Mouse (Mus musculus) ES-CJ7 (cell line): Measurements from ENCODE around the gene Zfp174.
"Not testable (repeated sequence)": the region's sequence is repeated elsewhere in the genome, so short reads cannot be mapped to it uniquely, and the experiment has no call there.

Experiments
- DNase-seq: peaks from one replicate; pipeline ENCODE4 v3.0.0; 2011; ENCODE audit warnings: low read depth, low spot score

Gene Zfp174

DNA sequence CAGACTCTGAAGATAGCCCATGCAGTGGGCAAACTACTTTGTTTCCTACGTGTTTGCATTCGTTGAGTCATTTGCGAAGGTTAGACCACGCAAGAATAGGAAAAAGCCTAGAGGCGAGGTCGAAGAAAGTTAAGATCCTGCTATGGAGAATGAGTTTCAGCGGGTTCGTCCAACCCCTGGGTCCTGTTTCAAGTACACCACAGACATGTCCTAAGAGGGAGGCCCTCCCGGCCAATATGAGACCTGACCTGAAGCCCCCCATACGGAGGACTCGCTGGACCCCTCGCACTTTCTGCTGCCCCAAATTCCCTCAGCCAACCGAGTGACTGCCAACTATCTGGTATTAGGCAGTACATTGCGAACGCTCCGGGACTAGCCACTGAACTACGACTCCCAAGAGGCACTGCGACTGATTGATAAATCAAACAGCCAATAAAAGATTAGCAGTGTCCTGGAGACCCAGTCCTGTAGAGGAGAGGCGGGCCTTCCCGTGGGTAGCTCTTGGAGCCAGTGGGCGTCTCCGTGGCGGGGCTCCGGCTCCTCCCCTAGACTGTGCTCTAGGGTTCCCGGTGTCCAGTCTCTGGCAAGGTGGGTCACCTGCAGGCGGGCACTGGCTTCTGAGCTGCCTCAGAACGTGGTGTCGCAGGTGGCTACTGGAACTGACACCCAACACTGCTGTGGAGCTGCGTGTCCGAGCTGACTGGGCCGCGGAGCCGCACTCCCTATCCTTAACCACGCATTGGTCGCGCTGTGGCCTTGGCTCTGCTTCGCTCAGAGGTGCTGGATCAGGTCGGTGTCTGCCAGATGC, at the start of gene Zfp174:
Zfp174 (plus strand) TSS at position 558 of the 808 bp plus-strand sequence.
- peak; percentile 95 for DNase-seq

- no peak for DNase-seq
Observed at GRCm38 (mm10) chr16:3808176-3808575, 38.9 kb upstream of the Zfp174 start.

GRCm38 (mm10) chr16:3814667-3815066, 32.4 kb upstream of the Zfp174 start:
- not testable (repeated sequence) for DNase-seq

DNA sequence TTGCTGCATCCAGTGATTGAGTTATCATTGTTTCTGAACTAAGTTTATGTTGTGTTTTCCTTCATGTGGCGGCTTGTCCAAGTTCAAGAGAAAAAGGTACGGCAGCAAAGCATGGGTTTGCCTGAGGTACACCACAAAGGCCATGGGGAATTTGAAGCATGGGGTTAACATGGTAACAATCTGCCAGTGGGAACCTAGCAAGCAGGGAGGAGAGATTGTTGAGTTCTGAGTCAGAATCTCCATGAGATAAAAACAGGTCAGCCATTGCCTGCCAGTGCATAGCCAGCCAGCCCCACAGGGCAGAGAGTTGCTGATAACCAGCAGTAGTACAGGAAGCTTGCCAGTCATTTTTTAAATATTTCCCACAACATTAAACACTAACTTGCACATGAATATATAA, 26.9 kb upstream of the Zfp174 start:
- no peak for DNase-seq

- no peak for DNase-seq
Observed at GRCm38 (mm10) chr16:3828021-3828420, 19.0 kb upstream of the Zfp174 start.

DNA sequence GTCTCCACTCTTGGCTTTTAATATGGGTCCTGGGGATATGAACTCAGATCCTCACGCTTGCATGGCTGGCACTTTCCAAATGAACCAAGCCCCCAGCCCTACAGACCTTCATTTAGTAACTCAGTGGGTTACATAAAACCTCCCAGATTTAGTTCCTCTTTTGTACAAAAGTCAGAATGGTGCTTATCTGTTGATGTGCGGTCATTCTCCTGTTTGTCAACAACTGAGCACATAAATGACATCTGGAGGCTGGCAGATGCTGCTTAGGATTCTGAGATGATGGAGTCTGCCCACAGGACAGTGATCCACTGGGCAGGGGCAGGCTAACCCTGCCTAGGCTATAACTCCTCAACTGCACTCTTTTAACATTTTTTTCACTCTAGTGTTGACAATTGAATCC, 17.3 kb upstream of the Zfp174 start:
- no peak for DNase-seq

- peak; percentile 49 for DNase-seq
Observed at GRCm38 (mm10) chr16:3830588-3831109, 16.4 kb upstream of the Zfp174 start, which contains the start of gene Olfr15. Olfr15 (plus strand) TSS chr16:3830878.

DNA sequence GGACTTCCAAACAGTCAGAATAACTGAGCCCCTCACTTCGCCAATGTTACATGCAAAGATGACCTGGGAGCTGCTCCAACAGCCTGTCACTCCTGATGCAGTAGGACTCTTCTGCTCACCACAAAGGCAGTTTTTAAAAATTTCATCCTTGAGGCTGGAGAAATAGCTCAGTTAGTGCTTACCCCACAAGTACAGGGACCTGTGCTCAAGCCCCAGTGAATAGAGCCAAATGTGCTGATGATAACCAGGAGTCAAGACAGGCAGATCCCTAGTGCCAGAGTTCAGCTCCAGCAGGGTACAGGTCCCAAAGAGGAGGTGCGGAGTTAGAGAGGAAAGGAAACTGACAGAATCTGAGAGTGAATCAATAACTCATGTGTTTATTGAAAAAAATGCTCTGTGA, 11.6 kb upstream of the Zfp174 start:
- DNase-seq: no peak

DNA sequence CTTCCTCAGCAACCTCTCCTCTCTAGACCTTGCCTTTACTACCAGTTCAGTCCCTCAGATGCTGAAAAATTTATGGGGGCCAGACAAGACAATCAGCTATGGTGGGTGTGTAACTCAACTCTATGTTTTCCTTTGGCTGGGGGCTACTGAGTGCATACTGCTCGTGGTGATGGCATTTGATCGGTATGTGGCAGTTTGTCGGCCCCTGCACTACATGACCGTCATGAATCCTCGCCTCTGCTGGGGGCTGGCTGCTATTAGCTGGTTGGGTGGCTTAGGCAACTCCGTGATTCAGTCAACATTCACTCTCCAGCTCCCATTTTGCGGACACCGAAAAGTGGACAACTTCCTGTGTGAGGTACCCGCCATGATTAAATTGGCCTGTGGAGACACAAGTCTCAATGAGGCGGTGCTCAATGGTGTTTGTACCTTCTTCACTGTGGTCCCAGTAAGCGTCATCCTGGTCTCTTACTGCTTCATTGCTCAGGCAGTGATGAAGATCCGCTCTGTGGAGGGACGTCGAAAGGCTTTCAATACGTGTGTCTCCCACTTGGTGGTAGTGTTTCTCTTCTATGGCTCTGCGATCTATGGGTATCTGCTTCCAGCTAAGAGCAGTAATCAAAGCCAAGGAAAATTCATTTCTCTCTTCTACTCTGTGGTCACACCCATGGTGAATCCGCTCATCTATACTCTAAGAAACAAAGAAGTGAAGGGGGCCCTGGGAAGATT, 7.7 kb upstream of the Zfp174 start:
- DNase-seq: peak; percentile 79

- DNase-seq: peak; percentile 38
Observed at GRCm38 (mm10) chr16:3842989-3843388, 4.1 kb upstream of the Zfp174 start.

- DNase-seq: no peak
Observed at GRCm38 (mm10) chr16:3843796-3844195, 3.3 kb upstream of the Zfp174 start.

DNA sequence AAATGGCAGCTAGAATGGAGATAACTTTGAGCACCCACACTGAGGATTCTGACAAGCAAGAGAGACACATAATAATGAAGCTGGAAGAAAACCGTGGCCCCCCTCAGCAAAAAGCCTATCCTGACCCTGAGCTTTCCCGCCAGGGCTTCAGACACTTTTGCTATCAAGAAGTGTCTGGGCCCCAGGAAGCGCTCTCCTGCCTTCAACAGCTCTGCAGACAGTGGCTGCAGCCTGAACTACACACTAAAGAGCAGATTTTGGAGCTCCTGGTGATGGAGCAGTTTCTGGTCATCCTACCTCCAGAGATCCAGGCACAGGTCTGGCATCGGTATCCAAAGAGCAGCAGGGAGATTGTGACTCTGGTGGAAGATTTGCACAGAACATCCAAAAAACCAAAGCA, 803 bp downstream of the Zfp174 start:
- peak; percentile 23 for DNase-seq

GRCm38 (mm10) chr16:3848416-3848815, 1.3 kb downstream of the Zfp174 start:
- no peak for DNase-seq

DNA sequence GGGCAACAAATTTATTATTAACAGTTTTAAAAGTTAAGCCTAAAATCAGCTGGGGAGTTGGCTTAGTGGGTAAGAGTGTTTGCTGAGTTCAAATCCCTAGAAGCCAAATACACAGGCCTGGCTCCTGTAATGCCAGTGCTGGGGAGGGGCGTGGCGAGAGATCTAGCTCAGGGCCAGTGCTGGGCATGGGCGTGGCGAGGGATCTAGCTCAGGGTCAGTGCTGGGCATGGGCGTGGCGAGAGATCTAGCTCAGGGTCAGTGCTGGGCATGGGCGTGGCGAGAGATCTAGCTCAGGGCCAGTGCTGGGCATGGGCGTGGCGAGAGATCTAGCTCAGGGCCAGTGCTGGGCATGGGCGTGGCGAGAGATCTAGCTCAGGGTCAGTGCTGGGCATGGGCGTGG, 4.2 kb downstream of the Zfp174 start:
- DNase-seq: not testable (repeated sequence)

GRCm38 (mm10) chr16:3852586-3852985, 5.5 kb downstream of the Zfp174 start:
- DNase-seq: no peak

- no peak for DNase-seq
Observed at GRCm38 (mm10) chr16:3854437-3855182, 7.5 kb downstream of the Zfp174 start.

DNA sequence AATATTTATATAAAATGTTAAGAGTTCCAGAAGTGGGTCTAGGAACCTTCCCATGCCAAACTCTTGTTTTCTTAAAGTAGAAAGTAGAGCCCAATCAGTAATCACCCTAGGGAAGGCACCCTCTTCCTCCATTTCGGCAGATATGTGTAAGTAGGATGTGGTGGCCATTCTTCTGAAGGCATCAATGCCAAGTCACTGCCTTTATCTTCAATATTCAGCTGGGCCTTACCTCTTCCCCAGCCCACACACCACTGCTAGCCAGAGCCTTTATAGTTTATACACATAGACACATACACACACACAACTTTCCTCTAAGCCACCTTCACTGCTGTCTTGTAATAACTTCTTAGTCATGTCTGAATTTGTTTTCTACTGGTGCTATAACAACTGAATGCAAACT, 8.7 kb downstream of the Zfp174 start:
- no peak for DNase-seq

DNA sequence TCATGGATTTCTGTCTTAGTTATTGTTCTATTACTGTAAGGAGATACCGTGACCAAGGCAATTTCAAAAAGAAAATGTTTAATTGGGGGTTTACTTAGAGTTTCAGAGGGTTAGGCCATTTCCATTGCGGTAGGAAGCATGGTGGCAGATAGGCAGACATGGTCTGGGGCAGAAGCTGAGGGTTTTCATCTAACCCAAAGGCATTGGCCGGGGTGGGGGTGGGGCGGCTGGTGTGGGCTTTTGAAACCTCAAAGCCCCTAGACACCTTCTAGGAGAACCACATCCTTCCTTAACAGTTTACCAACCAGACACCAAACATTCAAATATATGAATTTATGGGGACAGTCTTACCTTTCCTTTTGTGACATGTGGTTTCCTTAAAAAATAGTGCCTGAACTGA, 12.2 kb downstream of the Zfp174 start:
- no peak for DNase-seq

DNA sequence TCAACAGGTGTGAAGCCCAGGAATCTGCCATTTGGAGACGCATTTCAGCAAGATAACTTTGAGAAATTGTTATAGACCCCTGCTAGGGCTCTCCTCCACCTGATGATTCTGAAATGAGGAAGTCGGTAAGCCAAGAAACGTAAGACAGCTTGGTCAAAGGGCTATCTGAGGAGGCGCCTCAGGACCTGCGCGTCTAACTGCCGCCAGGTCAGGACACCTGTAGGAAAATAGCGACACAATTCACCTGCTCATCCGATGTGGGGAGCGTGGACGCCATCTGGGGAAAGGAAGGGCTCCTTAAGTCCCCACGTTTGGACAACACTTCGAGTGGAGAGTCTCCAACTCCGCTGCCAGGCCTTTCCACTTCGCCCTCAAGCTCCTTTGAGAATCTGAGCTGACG, 24.7 kb downstream of the Zfp174 start:
- no peak for DNase-seq

- DNase-seq: peak; percentile 97
Observed at GRCm38 (mm10) chr16:3872216-3873047, 25.4 kb downstream of the Zfp174 start, which contains the start of gene Naa60. Naa60 (plus strand) TSS chr16:3872375.

- no peak for DNase-seq
Observed at GRCm38 (mm10) chr16:3876346-3876745, 29.3 kb downstream of the Zfp174 start.
